Mouse (Mus musculus) testis, adult 2 months (tissue): ENCODE measurements around the gene AC131692.1. TPM values are rescaled to one million over a fixed set of nuclear protein-coding genes. Genes with fewer than 3 reads are reported as not detected.

Experiments
- H3K27ac ChIP-seq: fragments of 200-500 bp; 2 replicates; pipeline ENCODE4 v1.5.1; 2012; ENCODE audit warnings: low read depth, low read length; ENCODE audit not compliant: control insufficient read depth, insufficient read depth
- H3K27me3 ChIP-seq: fragments of 200-500 bp; 2 replicates; pipeline ENCODE4 v1.6.1; 2012; ENCODE audit warnings: mild to moderate bottlenecking, low read length, moderate library complexity; ENCODE audit not compliant: control insufficient read depth, insufficient read depth
- H3K36me3 ChIP-seq: fragments of 200-500 bp; 2 replicates; pipeline ENCODE4 v1.6.1; 2012; ENCODE audit warnings: mild to moderate bottlenecking, low read length; ENCODE audit not compliant: control insufficient read depth, insufficient read depth
- H3K4me1 ChIP-seq: fragments of 200-500 bp; 2 replicates; pipeline ENCODE4 v1.6.1; 2012; ENCODE audit warnings: low read length; ENCODE audit not compliant: control insufficient read depth, insufficient read depth
- H3K4me3 ChIP-seq: fragments of 200-500 bp; 2 replicates; pipeline ENCODE4 v1.5.1; 2012; ENCODE audit warnings: low read depth, mild to moderate bottlenecking, low read length, moderate library complexity, mixed read lengths; ENCODE audit not compliant: control insufficient read depth
- CTCF ChIP-seq: fragments of 200-500 bp; IDR thresholded peaks from 2 replicates; pipeline ENCODE4 v1.5.1; 2012; ENCODE audit warnings: low read depth, mild to moderate bottlenecking, inconsistent platforms, low read length, moderate library complexity; ENCODE audit not compliant: control insufficient read depth, insufficient read depth, insufficient replicate concordance
- POLR2A ChIP-seq: fragments of 200-500 bp; IDR thresholded peaks from 2 replicates; pipeline ENCODE4 v1.6.1; 2012; ENCODE audit warnings: low read depth, mild to moderate bottlenecking, inconsistent platforms, low read length, moderate library complexity; ENCODE audit not compliant: control insufficient read depth
- polyA plus RNA-seq: library from polyadenylated mRNA; depleted of rRNA; stranded (reverse); fragments of >200 nt; gene quantifications from 2 replicates; pipeline ENCODE4 v1.2.3, GENCODE M21; 2012

AC131692.1 gene
- polyA plus RNA-seq, 1 experiment = 78.6 TPM

DNA sequence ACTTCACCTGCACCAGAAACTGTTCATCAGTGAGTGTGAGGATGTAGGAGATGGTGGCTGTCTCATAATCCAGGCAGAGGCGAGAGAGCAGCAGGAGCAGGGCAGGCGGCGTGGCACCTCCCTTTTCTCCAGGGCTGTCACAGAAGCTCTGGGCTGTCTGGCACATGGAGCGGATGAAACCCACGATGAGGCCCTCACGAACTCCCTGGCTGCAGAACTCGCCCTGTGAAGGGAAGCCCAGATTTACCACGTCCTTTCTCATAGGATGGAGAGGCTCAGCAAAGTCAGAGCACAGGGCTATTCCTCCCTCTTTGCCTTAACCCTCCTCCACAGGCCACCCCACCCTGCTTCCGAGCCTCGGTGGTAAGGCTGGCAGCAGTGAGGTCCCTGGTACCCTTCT, 24.4 kb upstream of the AC131692.1 start:
- no peaks in the 10 kb centered on the region; the same call in 1 of the 2 replicates for H3K36me3 ChIP-seq

DNA sequence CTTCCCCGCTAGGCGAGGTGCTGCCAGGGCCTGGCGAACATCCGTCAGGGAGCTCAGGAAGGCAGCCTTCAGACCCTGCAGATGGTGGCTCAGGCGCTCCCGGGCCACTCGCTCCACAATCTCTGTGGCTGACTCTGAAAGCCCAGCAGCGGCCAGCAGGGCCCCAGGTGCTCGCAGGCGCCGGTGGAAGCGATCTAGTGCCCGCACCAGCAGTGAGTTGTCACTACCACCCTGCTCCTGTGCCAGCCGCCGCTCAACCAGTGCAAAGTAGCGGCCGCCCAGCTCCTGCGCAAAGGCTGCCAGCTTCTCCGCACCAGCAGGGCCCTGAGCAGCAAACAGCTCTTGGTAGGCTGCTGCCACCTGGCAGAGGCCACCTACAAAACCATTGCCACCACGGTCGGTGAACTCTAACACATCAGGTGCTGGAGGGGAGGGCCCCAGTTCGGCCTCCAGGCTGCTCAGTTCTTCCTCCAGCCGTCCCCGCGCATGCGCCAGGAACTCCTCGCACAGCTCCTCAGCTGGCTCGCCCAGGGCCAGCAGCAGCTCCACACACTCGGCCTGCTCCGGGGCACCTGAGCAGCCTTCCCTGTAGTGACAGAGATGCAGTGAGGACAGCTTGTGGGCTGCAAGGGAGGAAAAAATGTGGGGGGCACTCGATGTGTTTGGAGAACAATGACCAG, 23.5 kb upstream of the AC131692.1 start:
- no peaks in the 10 kb centered on the region; the same call in 1 of the 2 replicates for H3K36me3 ChIP-seq

More for the DNA sequence above, 24.4 kb upstream of the AC131692.1 start:
- H3K27me3 ChIP-seq = no peaks in the 10 kb centered on the region
- no peak for TF ChIP-seq CTCF
- TF ChIP-seq POLR2A = no peak
- H3K4me1 ChIP-seq = peaks cover 19% of the 10 kb centered on the region
- H3K4me3 ChIP-seq = no peak overlapping the region
- no peak overlapping the region for H3K27ac ChIP-seq

DNA sequence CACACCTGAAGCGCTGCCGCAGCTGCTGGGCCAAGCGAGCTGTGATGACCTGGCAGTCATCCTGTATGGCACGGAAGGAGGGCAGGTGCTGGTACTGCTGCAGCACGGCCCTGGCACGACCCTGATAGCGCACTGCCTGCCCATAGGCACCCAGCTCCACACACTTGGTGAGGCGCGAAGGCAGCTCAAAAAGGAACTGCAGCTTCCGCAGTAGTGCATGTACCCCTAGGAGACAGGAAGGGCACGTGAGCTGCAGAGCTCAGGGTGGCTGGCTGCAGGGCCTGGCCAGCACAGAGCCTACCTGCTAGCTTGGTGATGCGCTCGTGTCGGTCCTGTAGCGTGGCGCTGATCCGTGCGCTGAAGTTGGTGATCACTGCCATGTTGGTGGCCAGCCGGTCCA, 23.0 kb upstream of the AC131692.1 start:
- H3K36me3 ChIP-seq = no peaks in the 10 kb centered on the region; the same call in 1 of the 2 replicates
- H3K27ac ChIP-seq = no peak overlapping the region
- no peak overlapping the region for H3K4me3 ChIP-seq
- H3K27me3 ChIP-seq = no peaks in the 10 kb centered on the region
- H3K4me1 ChIP-seq = peaks cover 21% of the 10 kb centered on the region
- no peak for TF ChIP-seq POLR2A

More for the DNA sequence above, 23.5 kb upstream of the AC131692.1 start:
- H3K27ac ChIP-seq = no peak overlapping the region
- H3K4me3 ChIP-seq = no peak overlapping the region; the same call in 1 of the 2 replicates
- peaks cover 19% of the 10 kb centered on the region for H3K4me1 ChIP-seq
- TF ChIP-seq CTCF (no peak), POLR2A (no peak)
- no peaks in the 10 kb centered on the region for H3K27me3 ChIP-seq

DNA sequence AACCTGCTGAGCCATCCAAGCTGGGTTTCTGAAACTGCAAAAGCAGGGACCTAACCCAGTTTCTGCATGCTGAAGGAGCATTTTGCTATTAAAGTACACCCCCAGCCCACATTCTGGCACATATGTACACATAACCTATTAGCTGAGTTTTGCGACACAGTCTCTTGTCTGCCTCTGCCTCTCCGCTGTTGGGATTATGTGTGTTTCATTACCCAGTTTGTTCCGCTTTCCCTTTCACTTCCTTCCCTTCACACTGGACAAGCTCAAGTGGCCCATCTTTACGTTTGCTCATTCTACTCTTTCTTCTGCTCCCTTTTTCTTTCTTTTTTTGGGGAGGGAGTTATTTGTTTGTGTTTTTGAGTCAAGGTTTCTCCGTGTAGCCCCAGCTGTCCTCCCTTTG, 20.3 kb upstream of the AC131692.1 start:
- H3K4me1 ChIP-seq = peaks cover 6% of the 10 kb centered on the region
- no peaks in the 10 kb centered on the region; the same call in 1 of the 2 replicates for H3K36me3 ChIP-seq
- no peak overlapping the region for H3K4me3 ChIP-seq
- H3K27ac ChIP-seq = no peak overlapping the region
- TF ChIP-seq CTCF = no peak
- no peak for TF ChIP-seq POLR2A
- H3K27me3 ChIP-seq = no peaks in the 10 kb centered on the region

DNA sequence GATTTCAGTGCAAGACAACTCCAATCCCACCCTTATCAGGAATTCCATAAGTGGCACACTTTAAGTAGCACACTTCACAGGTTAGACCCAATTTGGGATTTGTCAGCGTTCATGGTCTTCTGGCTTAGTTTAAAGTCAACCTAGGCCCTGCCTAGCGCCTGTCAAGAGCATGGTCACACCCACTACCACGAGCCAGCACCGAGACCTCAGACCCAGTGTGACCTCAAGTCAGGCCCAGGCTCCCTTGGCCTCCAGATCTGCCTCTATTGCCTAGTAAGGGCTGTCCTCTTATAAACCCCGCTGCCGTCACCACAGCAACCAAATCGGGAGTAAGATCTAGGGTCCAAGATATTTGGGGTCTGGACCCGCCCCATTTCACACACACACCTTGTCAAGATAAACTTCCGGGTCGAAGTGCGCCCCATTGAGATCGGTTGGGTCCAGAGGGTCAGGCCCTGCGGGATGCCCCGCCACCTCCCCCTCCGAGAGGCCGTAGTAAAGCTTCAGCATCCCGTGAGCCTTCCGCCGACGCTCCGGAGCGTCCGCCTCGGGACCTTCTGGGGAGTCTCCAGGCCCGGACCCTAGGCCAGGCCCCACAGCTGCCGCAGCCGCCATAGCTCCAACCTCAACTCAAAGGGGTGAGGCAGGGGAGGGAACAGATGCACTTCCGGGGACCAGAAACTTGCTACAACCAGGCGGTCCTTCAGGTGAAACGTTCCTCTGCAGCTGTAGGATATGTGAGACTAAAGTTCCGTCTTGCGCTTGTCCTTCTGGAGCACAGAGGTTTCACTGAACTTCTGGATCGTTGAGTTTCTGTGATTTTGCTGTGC, 17.4 kb upstream of the AC131692.1 start, which contains the start of gene Vps51:
TSS of gene Vps51 (minus strand) at position 668 of the 830 bp plus-strand sequence.
- Histone ChIP-seq H3K36me3 (peaks cover 1% of the 10 kb centered on the region), H3K27me3 (no peaks in the 10 kb centered on the region), H3K4me3 (peak within 1 kb of the TSS; percentile 85), H3K4me1 (peaks cover 6% of the 10 kb centered on the region), H3K27ac (peak within 1 kb of the TSS; percentile 80)
- TF ChIP-seq POLR2A (peak; percentile 78), CTCF (no peak)

DNA sequence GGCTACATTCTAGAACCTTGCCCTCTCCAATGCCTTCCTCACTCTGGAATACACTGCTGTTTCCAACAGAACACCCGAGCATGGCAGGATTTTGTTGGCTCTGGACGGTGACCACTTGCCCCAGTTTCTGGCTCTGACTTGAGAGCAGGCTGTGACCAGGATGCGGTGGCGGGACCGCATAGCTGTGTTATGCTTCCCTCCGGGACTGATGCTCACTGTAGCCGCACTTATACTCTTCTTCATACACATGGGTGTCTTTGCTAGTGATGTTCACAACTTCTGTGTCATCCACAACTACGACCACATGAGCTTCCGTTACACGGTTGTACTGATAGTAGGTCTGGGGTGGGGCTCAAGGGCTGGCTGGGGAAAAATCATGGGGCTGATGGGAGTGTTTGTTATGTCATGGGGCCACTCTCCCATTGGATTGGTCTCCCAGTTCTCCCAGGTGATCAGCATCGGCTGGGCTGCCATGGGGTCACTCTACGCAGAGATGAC, 14.2 kb upstream of the AC131692.1 start, which contains the start of gene Tmem262:
TSS of gene Tmem262 (plus strand) at position 51 of the 498 bp plus-strand sequence.
- Histone ChIP-seq H3K4me1 (peaks cover 9% of the 10 kb centered on the region), H3K27ac (peak within 1 kb of the TSS; percentile 74), H3K27me3 (no peaks in the 10 kb centered on the region), H3K36me3 (peaks cover 1% of the 10 kb centered on the region), H3K4me3 (peak within 1 kb of the TSS; percentile 88)
- TF ChIP-seq CTCF (no peak), POLR2A (peak; percentile 22; the same call in 1 of the 2 replicates)

DNA sequence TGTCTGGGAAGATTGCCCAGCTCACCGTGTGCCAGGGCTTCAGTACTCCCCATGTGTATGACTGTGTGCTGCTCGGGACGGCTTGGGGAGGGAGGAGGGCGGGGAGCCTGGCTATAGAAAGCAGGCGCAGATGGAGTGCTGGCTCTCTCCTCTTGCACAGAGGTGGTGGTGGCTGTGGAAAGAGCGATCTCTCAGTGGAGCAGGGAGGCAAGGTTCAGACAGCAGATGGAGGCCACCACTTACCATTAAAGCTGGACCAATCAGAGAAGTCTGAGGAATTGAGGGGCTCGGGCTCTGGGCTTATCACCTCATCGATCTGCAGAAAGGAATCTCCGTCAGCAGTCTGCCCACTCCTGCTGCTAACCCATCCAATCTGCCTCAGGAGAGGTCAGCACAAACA, 12.1 kb upstream of the AC131692.1 start, which contains the start of gene Gm28374:
TSS of gene Gm28374 (minus strand) at position 101 of the 400 bp plus-strand sequence.
- Histone ChIP-seq H3K4me1 (peaks cover 8% of the 10 kb centered on the region), H3K27ac (no peak within 1 kb of the TSS), H3K27me3 (no peaks in the 10 kb centered on the region), H3K36me3 (peaks cover 1% of the 10 kb centered on the region), H3K4me3 (peak within 1 kb of the TSS; percentile 88)
- no peak for TF ChIP-seq POLR2A
- TF ChIP-seq CTCF = no peak
